Mouse (Mus musculus): ENCODE results near the gene Gnai2.
A peak's percentile ranks its signal among the peaks of the same experiment; 100 is the strongest.
"Not testable (repeated sequence)": the region's sequence is repeated elsewhere in the genome, so short reads cannot be mapped to it uniquely, and the experiment has no call there.

The Gnai2 gene

GRCm38 (mm10) chr9:107586974-107587832, 48.0 kb downstream of the Gnai2 start, which contains the start of gene Ifrd2:
Gene Ifrd2, plus strand, starts transcription at chr9:107587642.
- DNase-seq (ENCODE audit: low read depth), result peak; percentile 94

DNA sequence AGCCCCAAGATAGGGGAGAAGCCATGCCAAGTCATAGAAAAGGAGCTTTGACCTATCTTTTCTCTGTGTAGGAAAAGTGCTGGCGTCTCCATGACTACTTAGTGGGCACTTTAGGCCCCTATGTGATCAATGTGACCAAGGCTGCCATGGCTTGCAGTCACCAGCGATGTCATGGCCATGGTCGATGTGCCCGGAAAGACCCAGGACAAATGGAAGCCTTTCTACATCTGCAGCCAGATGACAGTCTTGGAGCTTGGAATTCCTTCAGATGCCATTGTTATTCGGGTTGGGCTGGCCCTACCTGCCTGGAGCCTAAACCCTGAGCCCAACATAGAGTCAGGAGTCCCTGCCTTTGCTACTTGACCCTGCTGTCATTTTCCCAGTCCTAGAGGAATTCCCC, 48.7 kb downstream of the Gnai2 start:
- no peak for DNase-seq (ENCODE audit: low read depth)

GRCm38 (mm10) chr9:107583174-107583573, 52.0 kb downstream of the Gnai2 start:
- no peak for DNase-seq (ENCODE audit: low read depth)

GRCm38 (mm10) chr9:107582509-107583062, 52.6 kb downstream of the Gnai2 start:
- no peak for DNase-seq (ENCODE audit: low read depth)

- no peak for DNase-seq (ENCODE audit: low read depth)
Observed at GRCm38 (mm10) chr9:107581584-107581983, 53.6 kb downstream of the Gnai2 start.

DNA sequence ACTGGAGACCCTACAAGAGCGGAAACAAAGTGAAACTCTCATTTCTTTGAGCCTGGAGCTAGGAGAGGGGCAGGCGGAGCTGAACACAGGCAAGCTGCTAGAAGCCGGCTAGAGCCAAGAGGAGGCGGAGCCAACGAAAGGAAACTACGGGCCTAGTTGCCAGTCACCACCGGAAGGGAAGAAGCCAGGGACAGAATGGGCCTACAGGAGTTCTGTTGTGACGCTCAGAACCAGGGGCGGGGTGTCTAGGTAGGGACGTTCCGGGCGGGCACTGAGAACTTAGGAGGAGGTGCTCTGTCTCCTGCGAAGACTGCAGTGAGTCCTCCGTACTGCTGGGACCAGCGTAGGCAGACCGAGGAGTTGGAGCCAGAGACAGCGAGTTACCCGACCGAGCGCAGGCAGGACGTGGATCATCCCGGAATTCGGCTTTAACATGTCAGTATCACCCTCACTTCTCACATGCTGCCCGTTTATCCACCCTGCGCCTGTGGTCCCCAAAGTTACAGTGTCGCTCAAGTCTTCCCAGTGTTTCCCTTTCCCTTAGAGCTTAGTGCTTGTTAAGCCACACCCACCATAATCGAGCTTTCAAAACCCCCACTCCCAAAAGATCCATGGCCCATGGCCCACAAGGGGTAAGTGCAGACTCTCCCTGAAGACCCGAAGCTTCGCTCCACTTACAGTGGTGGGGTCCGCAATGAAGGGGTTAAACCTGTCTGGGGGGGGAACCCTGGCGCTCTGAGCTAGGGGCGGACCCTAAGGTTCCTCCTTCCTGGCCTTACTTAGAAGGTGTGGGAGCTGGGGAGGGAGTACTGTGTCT, 54.5 kb downstream of the Gnai2 start, which contains the start of gene Hyal3:
Hyal3 (plus strand) TSS at position 318 of the 817 bp plus-strand sequence.
- peak; percentile 78 for DNase-seq (ENCODE audit: low read depth)

DNA sequence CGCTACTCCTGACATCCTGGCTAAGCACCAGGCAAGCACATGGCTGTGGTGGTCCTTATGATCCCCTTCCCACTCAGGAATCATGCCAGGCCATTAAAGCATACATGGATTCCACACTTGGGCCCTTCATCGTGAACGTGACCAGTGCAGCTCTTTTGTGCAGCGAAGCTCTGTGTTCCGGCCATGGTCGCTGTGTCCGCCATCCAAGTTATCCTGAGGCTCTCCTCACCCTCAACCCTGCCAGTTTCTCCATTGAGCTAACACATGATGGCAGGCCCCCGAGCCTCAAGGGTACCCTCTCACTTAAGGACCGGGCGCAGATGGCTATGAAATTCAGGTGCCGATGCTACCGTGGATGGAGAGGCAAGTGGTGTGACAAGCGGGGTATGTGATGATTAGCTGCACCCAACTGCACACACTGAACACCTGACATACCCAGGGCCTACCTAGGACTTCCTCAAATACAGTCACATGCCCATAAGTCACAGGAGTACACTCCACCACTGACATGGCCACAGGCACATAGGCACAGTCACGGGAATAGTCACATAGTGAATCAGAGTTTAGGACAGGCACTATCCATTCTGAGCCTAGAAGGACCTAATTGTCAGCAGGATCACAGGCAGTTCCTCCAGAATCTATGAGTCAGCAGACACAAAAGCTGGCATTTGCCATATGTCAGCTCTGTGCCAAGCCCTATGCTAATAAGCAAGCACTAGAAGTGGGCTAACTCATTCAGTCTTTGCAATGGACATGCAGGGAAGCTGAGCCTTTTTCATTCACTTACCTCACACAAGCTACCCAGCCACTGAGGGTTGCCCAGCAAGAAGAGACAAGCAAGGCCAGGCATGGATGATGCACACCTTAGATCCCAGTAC, 55.9 kb downstream of the Gnai2 start:
- DNase-seq (ENCODE audit: low read depth), result no peak

DNA sequence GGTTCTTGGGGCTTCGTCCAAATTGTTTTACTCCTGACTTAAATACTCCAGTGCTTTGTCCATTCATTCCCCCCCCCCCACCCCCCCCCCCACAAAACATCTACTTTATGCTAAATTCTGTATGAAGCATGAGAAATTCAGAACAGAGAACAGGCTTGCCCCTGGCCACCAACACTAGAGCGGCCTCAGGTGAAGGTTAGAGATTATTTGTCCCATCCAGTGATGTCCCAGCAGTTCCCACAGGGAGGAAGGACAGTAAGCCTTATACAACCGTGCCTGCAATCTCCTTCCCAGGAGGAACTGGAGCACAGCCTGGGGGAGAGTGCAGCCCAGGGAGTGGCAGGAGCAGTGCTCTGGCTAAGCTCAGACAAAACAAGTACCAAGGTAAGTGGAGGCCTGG, 56.6 kb downstream of the Gnai2 start, which contains the start of gene Naa80:
Naa80 (plus strand) TSS at position 301 of the 400 bp plus-strand sequence.
- DNase-seq (ENCODE audit: low read depth), result no peak

- DNase-seq (ENCODE audit: low read depth), result no peak
Observed at GRCm38 (mm10) chr9:107577871-107578270, 57.3 kb downstream of the Gnai2 start.

GRCm38 (mm10) chr9:107576357-107577107, 58.6 kb downstream of the Gnai2 start, which contains the start of gene Hyal1:
Gene Hyal1, plus strand, starts transcription at chr9:107576927.
- no peak for DNase-seq (ENCODE audit: low read depth)

GRCm38 (mm10) chr9:107575579-107576356, 59.4 kb downstream of the Gnai2 start:
- DNase-seq (ENCODE audit: low read depth), result no peak

DNA sequence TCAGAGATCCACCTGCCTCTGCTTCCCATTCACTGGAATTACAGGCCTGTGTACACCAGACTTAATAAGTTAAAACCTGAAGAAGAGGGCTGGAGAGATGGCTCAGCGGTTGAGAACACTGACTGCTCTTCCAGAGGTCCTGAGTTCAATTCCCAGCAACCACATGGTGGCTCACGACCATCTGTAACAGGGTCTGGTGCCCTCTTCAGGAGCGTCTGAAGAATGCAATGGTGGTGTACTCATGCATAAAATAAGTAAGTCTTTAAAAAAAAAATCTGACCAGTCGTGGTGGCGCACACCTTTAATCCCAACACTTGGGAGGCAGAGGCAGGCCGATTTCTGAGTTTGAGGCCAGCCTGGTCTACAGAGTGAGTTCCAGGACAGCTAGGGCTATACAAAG, 61.4 kb downstream of the Gnai2 start:
- DNase-seq (ENCODE audit: low read depth), result not testable (repeated sequence)

DNA sequence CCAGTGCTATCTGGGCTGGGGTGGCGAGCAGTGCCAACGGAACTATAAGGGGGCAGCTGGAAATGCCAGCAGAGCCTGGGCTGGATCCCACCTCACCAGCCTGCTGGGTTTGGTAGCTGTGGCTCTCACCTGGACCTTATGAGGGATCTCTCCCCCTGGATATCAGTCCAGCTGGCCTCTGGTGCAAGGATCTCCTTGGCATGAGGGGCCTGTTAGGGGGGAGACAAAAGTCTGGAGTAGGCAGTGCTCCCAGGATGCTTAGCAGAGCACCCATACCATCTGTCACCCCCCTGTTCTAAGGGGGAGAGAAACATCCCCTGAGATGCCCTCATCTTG, 62.9 kb downstream of the Gnai2 start:
- DNase-seq (ENCODE audit: low read depth), result no peak

DNA sequence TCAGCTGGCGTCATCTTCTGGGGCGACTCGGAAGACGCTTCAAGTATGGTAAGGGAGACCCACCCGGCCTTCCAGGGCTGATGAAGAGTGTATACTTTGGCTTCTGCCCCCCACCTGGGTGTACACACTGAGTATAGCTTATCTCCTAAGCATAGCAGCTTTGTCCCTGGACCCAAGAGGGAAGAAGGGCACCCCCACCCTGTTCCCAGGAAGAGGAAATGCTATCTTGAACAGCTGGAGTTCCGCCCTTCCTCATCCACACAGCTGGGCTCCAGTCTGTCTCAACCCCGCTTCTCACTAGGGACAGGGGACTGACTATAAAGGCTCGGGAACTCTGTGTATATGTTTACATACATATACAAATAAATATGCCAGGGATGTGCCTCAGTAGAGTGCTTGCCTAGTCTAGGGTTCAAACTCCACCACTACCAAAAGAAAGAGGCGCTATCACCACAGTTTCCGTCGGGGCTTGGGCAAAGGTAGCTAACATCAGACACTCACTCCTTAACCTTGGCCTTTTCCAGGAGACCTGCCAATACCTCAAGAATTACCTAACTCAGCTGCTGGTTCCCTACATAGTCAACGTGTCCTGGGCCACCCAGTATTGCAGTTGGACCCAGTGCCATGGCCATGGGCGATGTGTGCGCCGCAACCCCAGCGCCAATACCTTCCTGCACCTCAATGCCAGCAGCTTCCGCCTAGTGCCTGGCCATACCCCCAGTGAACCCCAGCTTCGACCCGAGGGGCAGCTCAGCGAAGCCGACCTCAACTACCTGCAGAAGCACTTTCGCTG, 63.4 kb downstream of the Gnai2 start:
- no peak for DNase-seq (ENCODE audit: low read depth)

DNA sequence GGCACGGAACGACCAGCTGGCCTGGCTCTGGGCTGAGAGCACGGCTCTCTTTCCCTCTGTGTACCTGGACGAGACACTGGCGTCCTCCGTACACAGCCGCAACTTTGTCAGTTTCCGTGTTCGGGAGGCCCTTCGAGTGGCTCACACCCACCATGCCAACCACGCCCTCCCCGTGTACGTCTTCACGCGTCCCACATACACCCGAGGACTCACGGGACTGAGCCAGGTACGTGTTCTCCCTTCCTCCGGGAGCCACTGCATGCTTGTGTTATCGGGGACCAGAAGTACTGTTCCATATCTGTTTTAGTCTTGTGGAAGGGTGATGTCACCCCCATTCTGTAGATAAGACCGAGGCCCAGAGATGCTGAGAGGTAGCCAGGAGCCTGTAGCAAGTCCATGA, 64.3 kb downstream of the Gnai2 start:
- no peak for DNase-seq (ENCODE audit: low read depth)

DNA sequence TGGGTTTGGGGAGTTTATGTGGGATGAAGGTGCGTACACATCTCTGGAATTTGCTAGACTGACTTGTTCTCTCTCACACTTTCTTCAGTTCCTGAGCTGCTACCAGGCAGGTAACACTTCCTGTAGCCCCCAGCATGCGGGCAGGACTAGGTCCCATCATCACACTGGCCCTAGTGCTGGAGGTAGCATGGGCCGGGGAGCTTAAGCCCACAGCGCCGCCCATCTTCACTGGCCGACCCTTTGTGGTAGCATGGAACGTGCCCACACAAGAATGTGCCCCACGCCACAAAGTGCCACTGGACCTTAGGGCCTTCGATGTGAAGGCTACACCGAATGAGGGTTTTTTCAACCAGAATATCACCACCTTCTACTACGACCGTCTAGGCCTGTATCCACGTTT, 65.2 kb downstream of the Gnai2 start:
- no peak for DNase-seq (ENCODE audit: low read depth)

- no peak for DNase-seq (ENCODE audit: low read depth)
Observed at GRCm38 (mm10) chr9:107569270-107569669, 65.9 kb downstream of the Gnai2 start.

DNA sequence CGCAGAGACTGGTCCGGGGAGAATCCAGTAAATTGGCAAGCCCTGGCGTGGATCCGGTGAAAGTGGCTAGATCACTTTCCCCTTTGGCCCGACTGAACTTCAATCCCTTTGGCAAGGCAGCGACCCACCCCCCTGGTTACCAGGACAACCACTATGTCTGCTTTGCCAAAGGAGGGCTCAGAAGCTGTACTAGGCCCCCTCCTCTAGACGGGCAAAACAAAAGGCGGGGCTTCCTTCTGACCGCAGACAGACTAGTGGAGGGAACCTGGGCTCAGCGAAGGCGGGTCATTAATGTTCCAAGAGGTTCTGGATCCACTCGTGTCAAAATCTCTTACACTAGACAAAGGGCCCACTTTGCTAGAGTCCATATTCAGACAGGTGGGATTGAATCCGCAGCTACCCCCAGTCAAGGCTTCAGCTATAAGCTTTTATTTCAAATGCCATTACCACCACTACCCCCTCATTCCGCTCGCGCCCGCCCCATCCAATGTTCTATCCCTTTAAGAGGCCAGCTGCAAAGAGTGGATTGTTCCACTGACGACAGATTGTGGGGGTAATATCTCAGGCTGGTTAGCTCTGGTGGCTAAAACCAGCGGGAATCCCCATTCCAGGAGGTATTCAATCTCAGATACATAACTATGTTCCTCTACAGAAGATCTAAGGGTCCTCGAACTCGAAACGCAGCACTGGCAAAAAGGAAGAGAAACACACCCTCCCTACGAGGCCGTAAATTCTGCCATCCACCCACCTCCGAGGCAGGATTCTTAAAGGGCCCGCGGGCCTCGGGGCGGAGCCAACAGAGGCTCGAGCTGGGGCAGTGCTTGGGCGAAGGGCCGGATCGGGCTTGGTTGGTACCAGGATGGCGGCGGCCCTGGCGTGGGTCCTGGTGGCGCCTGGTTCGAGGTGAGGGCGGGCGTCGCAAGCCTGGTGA, 66.6 kb downstream of the Gnai2 start:
- peak; percentile 83 for DNase-seq (ENCODE audit: low read depth)

Data from c-Kit-positive CD71-negative TER-119-negative erythroid progenitor cells, embryonic 14.5 days (primary cell).